Mouse (Mus musculus): ENCODE data around the gene Lpo. TPM values are rescaled to one million over a fixed set of nuclear protein-coding genes. Genes with fewer than 3 reads are reported as not detected.
A peak's percentile ranks its signal among the peaks of the same experiment; 100 is the strongest.

Lpo gene
- polyA plus RNA-seq, 1 experiment from 2014 or later: not detected

DNA sequence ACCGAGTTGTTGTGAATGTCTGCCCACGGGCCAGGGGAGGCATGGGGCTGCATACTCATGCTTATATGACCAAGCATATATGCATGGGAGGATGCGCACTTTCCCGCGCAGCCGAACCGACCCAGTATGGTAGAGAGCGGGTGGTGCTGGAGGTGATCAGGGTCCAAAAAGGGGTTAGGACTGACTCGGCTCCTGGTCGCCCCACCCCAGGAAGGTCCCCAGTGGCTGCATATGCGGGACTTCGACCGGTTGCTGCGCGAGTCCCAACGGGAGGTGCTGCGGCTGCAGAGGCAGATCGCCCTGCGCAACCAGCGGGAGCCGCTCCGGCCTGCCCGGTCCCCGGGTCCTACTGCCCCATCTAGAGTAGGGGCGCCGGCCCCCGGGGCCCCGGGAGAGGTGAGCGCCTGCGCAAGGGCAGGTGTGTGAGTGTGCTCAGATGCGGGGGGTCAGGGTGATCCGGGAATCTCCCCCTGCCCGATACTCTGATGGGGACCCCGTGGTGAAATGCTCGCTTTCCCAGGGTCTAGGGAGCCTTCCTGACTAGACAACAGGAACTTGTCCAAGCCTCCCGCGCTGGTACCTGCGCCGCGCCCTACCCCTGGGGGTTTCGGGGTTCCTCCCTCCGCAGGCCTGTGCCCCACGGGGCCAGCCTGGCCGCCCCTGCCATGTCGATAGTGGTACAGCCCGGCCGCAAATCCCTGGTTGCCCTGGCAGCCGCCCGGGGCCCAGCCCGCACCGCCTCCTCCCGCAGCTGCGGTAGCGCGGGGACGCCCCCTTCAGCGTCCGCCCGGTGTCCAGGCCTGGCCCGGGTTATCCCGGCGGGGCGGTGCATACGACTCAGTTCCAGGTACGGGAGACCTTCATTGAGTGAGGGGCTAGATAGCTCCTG lies 63.9 kb downstream of the Lpo start:
- Histone ChIP-seq H3K4me1 (ENCODE audit: control insufficient read depth, low read depth, low read length) (peaks cover 20% of the 10 kb centered on the region), H3K36me3 (ENCODE audit: control insufficient read depth, insufficient read depth) (no peaks in the 10 kb centered on the region), H3K4me2 (ENCODE audit: low read depth, low read length) (peak overlapping the region; percentile 58), H3K27me3 (ENCODE audit: control insufficient read depth, insufficient read depth, low read depth, low read length) (peaks cover 57% of the 10 kb centered on the region), H3K9ac (ENCODE audit: low read depth, low read length) (peak overlapping the region; percentile 22), H3K9me3 (replicated peaks; ENCODE audit: control insufficient read depth, low read length) (no peaks in the 10 kb centered on the region), H3K4me3 (ENCODE audit: low read depth, low read length) (peak overlapping the region; percentile 48), H3K27ac (ENCODE audit: low read length) (no peak overlapping the region)
- WGBS (ENCODE audit: insufficient replicate concordance): 4% methylated on average over 65 of the region's 65 CpGs
- ATAC-seq (ENCODE audit: low read depth): no peak

DNA sequence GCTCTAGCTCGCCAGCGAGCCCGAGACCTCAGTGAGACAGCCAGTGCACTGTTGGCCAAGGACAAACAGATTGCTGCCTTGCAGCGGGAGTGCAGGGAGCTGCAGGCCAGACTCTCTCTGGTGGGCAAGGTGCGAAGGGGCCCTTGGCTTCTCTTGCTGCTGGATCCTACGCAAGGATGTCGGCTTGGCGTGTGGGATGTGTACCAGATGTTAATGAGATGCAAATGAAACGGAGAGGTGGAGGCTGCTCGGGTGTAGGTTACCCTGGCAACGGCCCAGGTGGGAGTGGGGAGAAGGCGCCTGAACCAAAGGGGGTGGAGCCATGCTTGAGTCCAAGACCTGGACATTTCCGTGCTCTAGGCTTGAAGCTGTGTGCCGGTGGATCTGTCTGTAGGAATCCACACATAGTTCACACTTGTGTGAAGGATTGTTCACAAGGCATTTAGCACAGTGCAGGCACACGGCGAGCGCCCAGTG lies 64.5 kb downstream of the Lpo start:
- no peak overlapping the region for H3K27ac ChIP-seq (ENCODE audit: low read length)
- 31% methylated on average over 17 of the region's 17 CpGs for WGBS (ENCODE audit: insufficient replicate concordance)
- no peaks in the 10 kb centered on the region for H3K9me3 ChIP-seq (replicated peaks; ENCODE audit: control insufficient read depth, low read length)
- H3K36me3 ChIP-seq (ENCODE audit: control insufficient read depth, insufficient read depth): no peaks in the 10 kb centered on the region
- H3K4me2 ChIP-seq (ENCODE audit: low read depth, low read length): peak overlapping the region; percentile 58
- peaks cover 18% of the 10 kb centered on the region for H3K4me1 ChIP-seq (ENCODE audit: control insufficient read depth, low read depth, low read length)
- ATAC-seq (ENCODE audit: low read depth): no peak
- no peak overlapping the region; the same call in 1 of the 2 replicates for H3K9ac ChIP-seq (ENCODE audit: low read depth, low read length)
- H3K27me3 ChIP-seq (ENCODE audit: control insufficient read depth, insufficient read depth, low read depth, low read length): peaks cover 57% of the 10 kb centered on the region
- H3K4me3 ChIP-seq (ENCODE audit: low read depth, low read length): peak overlapping the region; percentile 48

DNA sequence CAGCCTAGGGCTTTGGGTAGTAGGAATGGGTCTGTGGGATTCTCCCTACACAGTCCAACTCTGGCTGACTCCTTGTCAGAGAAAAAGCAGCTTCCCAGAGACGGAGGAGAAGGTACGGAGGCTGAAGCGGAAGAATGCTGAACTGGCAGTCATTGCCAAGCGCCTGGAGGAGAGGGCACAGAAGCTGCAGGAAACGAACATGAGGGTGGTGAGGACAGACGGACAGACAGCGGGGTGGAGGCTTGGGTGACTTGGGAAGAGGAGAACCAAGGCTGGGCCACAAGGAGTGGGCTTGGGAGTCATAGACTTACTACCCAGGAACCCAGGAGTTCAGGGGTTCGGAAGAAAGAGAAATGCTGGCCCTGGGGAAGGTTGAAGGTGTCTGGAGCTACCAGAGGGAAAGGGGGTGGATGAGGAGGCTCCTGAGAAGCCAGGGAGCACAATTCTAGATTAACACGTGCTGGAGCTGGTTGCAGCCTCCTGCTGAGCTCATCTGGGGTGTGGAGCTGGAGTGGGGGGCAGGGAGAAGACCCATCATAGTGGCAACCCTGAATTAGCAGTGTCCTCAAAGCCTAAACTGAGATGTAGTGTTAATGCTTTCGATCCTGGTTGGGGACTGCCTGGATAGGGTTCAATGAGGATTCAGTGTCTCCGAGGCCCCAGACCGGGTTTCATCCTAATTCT lies 65.2 kb downstream of the Lpo start:
- Histone ChIP-seq H3K4me2 (ENCODE audit: low read depth, low read length) (0 out of 2 replicates have a peak overlapping the region, but pooled peaks have one; percentile 58), H3K36me3 (ENCODE audit: control insufficient read depth, insufficient read depth) (peaks cover 4% of the 10 kb centered on the region), H3K9ac (ENCODE audit: low read depth, low read length) (no peak overlapping the region), H3K27me3 (ENCODE audit: control insufficient read depth, insufficient read depth, low read depth, low read length) (peaks cover 57% of the 10 kb centered on the region), H3K4me1 (ENCODE audit: control insufficient read depth, low read depth, low read length) (peaks cover 22% of the 10 kb centered on the region), H3K9me3 (replicated peaks; ENCODE audit: control insufficient read depth, low read length) (no peaks in the 10 kb centered on the region), H3K27ac (ENCODE audit: low read length) (no peak overlapping the region), H3K4me3 (ENCODE audit: low read depth, low read length) (no peak overlapping the region)
- 63% methylated on average over 12 of the region's 12 CpGs for WGBS (ENCODE audit: insufficient replicate concordance)
- no peak for ATAC-seq (ENCODE audit: low read depth)

DNA sequence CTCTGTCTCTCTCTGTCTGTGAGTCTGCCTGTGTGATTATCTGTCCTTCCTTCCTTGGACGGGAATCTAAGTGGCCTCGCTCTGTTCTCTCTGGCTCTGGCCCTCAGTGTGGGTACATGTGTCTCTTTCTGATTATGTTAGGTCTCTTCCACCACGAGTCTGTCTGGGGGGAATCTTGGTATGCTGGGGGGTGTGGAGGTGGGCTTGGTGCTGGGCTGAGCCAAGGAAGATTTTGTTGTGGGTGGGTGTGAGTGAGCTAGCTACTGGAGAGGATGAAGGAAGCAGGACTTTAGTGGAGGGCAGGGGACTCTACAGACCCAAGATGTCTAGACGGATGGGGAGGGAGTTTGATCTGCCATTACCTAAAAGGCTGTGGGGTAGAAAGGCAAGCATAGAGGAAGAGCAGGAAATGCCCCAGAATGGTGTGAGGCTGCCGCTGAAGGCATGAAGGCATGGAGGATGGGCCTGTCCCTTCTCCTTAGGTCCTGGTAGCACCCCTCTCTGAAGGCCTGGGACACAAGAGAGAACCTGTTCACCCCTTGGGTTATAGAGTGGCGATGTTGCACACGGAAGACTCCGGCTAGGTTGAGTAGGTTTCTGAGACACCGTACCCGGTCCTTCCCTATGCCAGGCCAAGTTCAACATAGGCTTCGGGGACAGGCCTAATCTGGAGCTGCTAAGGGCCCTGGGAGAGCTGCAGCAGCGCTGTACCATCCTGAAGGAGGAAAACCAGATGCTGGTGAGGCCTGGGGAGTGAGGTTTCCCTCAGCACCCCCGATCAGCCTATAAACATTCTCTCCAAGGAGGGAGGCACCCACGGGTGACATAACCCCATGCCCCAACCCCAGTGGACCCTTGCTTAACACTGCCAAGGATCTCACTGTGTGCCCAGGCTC lies 66.0 kb downstream of the Lpo start:
- no peak overlapping the region for H3K4me2 ChIP-seq (ENCODE audit: low read depth, low read length)
- H3K27ac ChIP-seq (ENCODE audit: low read length): no peak overlapping the region
- WGBS (ENCODE audit: insufficient replicate concordance): 59% methylated on average over 14 of the region's 14 CpGs
- peaks cover 57% of the 10 kb centered on the region for H3K27me3 ChIP-seq (ENCODE audit: control insufficient read depth, insufficient read depth, low read depth, low read length)
- ATAC-seq (ENCODE audit: low read depth): no peak
- H3K9me3 ChIP-seq (replicated peaks; ENCODE audit: control insufficient read depth, low read length): no peaks in the 10 kb centered on the region
- no peak overlapping the region for H3K4me3 ChIP-seq (ENCODE audit: low read depth, low read length)
- no peak overlapping the region for H3K9ac ChIP-seq (ENCODE audit: low read depth, low read length)
- H3K36me3 ChIP-seq (ENCODE audit: control insufficient read depth, insufficient read depth): peaks cover 9% of the 10 kb centered on the region
- peaks cover 22% of the 10 kb centered on the region for H3K4me1 ChIP-seq (ENCODE audit: control insufficient read depth, low read depth, low read length)

DNA sequence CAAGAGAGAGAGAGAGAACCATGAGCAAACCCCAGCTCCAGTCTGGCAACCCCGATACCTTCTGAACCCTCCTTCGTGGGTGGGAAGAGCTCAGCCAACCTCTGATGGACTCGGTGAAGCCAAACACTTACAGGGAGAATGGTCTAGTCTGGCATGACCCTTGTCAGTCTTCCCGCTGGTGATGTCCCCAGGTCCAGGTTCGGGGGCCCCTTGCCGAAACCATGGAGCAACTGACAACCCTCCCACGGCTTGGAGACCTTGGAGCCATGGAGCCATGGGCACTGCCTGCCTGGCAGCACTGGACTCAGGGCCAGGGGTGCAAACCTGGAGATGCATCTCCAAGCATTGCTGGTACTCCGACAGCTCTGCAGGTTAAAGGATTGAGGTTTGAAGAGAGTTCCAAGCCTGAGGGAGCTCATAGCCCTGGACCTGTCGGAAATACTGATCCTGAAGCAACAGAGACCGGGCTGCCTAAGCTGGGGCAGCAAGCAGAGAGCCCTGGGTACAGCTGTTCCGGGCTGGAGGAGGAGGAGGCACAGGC lies 66.8 kb downstream of the Lpo start:
- ATAC-seq (ENCODE audit: low read depth): no peak
- no peak overlapping the region for H3K9ac ChIP-seq (ENCODE audit: low read depth, low read length)
- WGBS (ENCODE audit: insufficient replicate concordance): 59% methylated on average over 11 of the region's 11 CpGs
- H3K27me3 ChIP-seq (ENCODE audit: control insufficient read depth, insufficient read depth, low read depth, low read length): peaks cover 57% of the 10 kb centered on the region
- peaks cover 22% of the 10 kb centered on the region for H3K4me1 ChIP-seq (ENCODE audit: control insufficient read depth, low read depth, low read length)
- H3K4me3 ChIP-seq (ENCODE audit: low read depth, low read length): no peak overlapping the region
- no peaks in the 10 kb centered on the region for H3K9me3 ChIP-seq (replicated peaks; ENCODE audit: control insufficient read depth, low read length)
- H3K4me2 ChIP-seq (ENCODE audit: low read depth, low read length): no peak overlapping the region
- H3K36me3 ChIP-seq (ENCODE audit: control insufficient read depth, insufficient read depth): peaks cover 13% of the 10 kb centered on the region
- H3K27ac ChIP-seq (ENCODE audit: low read length): no peak overlapping the region

DNA sequence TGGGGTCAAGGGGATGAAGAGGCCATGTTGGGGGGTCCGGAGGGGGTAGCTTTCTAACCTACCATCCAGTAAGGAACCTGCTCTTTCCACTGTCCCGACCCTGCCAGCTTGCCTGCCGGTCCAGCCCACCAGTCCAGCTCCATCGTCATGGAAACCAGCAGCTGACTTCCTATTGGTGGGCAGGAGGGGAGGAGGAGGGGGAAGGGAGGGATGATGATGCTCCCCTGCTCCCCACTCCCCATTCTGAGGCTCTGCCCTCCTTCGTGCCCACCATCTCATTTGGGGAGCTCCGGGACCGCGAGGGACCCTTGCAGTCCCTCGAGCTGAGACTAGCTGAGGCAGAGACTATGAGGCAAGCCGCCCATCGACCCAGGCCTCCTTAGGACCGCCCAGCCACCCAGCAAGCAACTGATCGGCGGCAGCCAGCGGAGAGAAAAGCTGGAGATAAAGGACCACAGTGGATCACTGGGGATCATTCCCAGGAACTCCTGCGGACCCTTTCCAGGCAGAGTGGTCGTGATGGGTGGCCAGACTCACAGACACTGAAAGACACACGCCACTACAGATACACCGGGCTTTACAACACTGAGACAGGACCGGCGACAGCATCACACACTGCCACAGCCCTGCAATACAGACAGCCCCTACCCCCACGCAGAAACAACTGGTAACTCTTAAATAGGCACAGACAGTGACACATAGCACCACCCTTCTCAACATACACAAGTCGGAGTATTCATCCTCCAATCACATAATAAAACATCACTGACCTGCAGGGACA lies 67.6 kb downstream of the Lpo start, which contains the start of gene Tspoap1:
TSS of gene Tspoap1 (plus strand) at position 241 of the 781 bp plus-strand sequence.
- 9% methylated on average over 23 of the region's 23 CpGs for WGBS (ENCODE audit: insufficient replicate concordance)
- H3K9me3 ChIP-seq (replicated peaks; ENCODE audit: control insufficient read depth, low read length): no peaks in the 10 kb centered on the region
- H3K27ac ChIP-seq (ENCODE audit: low read length): peak within 1 kb of the TSS; percentile 57
- H3K27me3 ChIP-seq (ENCODE audit: control insufficient read depth, insufficient read depth, low read depth, low read length): peaks cover 52% of the 10 kb centered on the region
- H3K9ac ChIP-seq (ENCODE audit: low read depth, low read length): no peak within 1 kb of the TSS
- H3K4me1 ChIP-seq (ENCODE audit: control insufficient read depth, low read depth, low read length): peaks cover 22% of the 10 kb centered on the region
- H3K4me3 ChIP-seq (ENCODE audit: low read depth, low read length): no peak within 1 kb of the TSS
- H3K4me2 ChIP-seq (ENCODE audit: low read depth, low read length): no peak within 1 kb of the TSS
- no peak for ATAC-seq (ENCODE audit: low read depth)
- peaks cover 13% of the 10 kb centered on the region for H3K36me3 ChIP-seq (ENCODE audit: control insufficient read depth, insufficient read depth)

DNA sequence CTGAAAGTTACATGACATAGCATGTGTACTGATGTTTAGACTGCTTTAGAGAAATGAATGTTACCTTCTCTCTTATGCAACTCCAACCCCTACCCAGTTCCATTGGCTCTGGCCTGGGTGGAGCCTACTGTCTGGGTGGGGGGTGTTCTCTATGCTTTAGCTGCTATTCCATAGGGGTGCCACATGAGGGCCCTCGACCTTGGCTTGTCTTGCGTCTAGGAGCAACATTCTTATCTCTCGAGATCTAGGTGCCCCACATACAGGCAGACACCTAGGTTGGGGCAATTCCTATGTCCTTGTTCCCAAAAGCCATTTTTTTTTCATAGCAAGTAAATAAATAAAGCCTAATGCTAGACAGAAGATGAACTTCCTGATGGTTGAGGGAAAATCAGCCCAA lies 68.5 kb downstream of the Lpo start:
- peak overlapping the region; percentile 57 for H3K27ac ChIP-seq (ENCODE audit: low read length)
- no peak overlapping the region for H3K9ac ChIP-seq (ENCODE audit: low read depth, low read length)
- H3K36me3 ChIP-seq (ENCODE audit: control insufficient read depth, insufficient read depth): peaks cover 13% of the 10 kb centered on the region
- H3K4me3 ChIP-seq (ENCODE audit: low read depth, low read length): no peak overlapping the region
- H3K4me2 ChIP-seq (ENCODE audit: low read depth, low read length): no peak overlapping the region
- under 1% methylated on average over 3 of the region's 3 CpGs for whole genome bisulfite sequencing (ENCODE audit: insufficient replicate concordance)
- peaks cover 44% of the 10 kb centered on the region for H3K27me3 ChIP-seq (ENCODE audit: control insufficient read depth, insufficient read depth, low read depth, low read length)
- peaks cover 27% of the 10 kb centered on the region for H3K4me1 ChIP-seq (ENCODE audit: control insufficient read depth, low read depth, low read length)
- ATAC-seq (ENCODE audit: low read depth): 0 out of 2 replicates have a peak, but pooled peaks have one; percentile 2
- H3K9me3 ChIP-seq (replicated peaks; ENCODE audit: control insufficient read depth, low read length): no peaks in the 10 kb centered on the region

All from liver, embryonic 16.5 days (tissue).